Mouse (Mus musculus) kidney, postnatal 36 days (tissue): ENCODE data around the gene Gbx1.

Experiments
- DNase-seq, 2 experiments: peaks; one replicate each; pipeline ENCODE4 v3.0.0; 2021 to 2022; ENCODE audit warnings: mixed read lengths in 2 of 2

Gbx1 gene

DNA sequence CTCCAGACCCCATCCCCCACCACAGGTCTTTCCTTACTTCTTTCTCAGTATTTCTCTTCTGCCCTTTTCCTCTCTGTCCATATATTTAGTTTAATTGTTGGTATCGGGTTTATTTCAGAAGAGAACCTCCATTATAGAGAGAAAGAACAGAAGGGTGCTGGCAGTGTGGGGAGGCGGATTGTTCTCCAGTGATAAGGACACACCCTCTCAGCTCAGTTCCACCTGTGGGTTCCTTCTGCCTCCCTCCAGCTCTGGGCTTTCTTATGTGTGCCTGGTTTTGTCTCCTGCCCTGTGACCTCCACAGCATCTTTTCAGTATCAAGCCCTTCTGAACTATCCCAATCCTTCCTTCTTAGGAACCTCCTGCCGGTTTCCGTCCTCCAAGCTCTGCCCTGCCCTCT is 2.5 kb downstream of the Gbx1 start:
- DNase-seq, result no peak

DNA sequence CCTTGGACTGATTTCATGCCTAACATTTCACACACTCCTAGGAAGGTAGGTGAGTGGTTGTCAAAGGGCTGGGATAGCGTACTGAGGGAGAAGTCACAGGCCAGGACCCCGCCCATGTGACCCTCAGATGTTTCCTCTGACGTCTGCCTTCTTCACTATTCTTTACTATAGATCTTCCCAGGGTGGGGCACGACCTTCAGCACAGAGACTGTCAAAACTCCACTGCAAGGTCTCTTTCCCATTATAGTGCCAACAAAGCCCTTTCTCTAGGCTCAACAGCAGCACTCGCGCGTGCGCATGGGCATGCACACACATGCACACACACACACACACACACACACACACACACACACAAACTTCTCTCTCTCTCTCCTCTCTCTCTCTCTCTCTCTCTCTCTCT is 3.2 kb downstream of the Gbx1 start:
- DNase-seq, result no peak

DNA sequence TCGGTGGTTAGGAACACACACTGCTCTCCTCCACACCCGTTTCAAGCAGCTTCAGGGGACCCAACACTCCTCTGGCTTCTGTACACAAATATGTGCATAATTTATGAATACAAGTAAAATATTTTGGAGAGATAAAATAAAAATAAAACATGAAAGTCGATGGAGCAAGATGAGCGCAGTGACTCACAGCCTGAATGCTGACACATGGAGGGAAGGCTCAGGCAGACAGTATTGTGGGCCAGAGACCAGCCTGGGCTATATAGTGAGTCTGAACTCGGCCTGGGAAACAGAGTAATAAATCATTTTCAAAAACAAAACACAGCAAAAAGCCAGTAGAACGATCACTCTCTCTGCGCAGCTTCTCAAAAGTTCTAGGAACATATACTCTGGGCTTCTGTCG is 5.6 kb downstream of the Gbx1 start:
- no peak for DNase-seq

DNA sequence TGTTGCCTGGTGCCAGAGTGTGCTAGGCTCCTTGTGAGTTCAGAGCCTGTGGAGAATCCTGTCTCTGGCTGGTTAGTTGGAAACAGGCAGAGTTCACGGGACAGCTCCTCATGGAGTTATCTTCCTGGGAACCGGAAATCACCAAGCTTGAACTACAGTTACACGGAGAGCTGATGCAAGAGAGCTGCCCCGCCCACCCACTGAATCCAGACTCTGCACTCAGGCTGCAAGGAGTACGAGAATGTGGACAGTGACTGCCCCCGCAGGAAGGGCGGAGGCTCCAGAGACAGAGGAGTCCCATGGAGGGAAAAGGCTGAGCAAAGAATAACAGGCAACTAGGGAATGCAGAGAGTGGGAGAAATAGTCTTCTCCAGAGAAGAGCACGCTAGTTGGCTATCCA is 14.7 kb downstream of the Gbx1 start:
- peak; percentile 54 to 57 for DNase-seq

DNA sequence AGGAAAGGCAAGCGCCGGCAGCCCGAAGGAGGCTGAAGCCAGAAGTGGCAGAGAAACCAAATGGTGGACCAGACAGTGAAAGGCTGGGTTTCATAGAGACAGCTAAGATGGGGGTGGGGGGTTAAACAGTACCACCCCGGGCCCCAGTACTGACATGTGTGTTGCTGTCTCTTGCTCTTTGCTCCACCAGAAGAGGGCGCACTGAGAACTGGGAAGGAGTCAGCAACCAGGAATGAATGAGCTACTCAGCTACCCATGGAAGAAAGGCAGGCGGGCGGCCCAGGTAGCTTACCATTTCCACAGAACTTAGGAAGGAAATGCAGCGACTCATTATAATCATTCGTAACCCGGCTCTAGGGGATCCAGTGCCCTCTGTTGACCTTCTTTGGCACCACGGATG is 16.4 kb downstream of the Gbx1 start:
- peak; percentile 36 to 82 for DNase-seq

DNA sequence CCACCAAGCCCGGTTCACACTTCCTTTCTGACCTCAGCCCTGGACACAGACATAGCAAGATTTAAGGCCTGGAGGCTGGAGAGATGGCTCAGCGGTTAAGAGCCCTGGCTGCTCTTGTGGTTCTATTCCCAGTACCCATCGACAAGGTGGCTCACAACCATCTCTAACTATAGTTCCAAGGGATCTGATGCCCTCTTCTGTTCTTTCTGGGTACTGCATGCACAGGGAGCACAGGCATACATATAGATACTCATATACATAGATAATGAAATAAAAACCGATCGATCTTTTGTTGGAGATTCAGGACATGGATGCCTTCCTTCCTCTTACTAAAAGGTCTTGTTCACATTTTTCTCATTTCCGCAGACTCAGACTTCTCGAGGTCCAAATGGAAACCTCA is 18.6 kb downstream of the Gbx1 start:
- DNase-seq, result no peak

DNA sequence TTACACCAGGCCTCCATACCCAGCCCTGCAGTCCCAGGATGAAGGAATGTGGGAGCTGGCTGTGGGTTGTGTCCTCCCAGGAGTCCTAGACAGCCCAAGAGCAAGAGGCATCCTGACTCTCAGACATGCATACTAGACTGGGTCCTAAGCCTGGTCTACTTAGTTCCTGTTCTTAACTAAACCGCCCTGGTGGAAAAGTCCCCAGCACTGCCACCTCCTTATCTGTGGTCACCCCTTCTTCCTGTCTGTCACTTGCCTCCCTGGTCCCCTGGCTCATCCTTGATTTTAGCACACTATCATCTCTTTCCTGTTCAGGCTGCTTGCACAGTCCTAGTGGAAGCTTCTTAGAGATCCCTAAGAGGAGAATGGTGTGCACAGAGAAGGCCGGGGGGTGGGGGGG is 21.5 kb downstream of the Gbx1 start:
- DNase-seq, result no peak

DNA sequence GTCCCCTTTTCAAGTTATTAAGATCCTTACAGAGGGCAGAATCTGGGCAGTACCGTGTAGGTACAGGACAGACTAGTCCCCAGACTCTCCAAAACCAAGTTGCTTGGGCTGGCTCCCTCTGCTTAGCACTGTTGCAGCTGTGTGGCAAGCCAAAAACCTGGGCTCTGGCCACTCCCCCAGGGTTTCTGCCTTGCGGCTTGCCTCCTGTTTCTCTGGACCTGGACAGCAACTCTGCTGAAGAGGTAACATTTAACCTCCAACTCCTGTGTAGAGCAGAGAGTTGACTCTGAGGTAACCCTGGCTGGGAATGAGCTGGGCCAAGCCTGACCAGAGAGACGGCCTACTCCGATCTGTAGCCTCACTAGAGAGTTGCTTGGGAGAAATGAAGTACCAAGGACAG is 24.2 kb downstream of the Gbx1 start:
- peak; percentile 55 to 67 for DNase-seq

DNA sequence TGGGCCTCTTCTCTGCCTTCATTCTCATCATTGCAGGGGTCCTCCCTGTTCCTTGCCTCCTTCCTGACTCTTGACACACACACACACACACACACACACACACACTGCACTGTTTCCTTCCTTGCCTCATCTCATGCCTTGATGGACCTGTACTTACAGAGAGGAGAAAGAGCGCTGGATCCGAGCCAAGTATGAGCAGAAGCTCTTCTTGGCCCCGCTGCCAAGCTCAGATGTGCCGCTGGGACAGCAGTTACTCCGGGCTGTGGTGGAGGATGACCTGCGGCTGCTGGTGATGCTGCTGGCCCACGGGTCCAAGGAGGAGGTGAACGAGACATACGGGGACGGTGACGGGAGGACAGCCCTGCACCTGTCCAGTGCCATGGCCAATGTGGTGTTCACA is 26.2 kb downstream of the Gbx1 start:
- peak in 1 of 2 experiments; percentile 48 for DNase-seq

DNA sequence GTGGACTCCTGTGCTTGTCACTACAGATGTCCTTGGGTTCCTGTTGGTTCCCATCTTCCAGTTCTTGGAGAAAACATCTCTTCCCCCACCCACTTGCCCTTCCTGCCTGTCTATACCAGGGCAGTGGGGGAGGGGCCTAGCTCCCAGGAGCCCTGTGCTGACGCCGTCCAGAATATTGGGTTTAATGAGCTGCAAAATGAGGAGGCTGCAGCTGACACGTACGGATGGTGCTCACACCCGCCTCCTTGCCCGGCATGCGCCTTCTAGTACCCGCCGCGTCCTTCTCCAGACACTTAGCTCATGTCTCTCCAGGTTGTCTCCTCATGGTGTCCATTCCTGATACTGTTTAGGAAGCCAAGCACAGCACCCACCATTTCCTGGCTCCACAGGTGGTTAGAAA is 27.9 kb downstream of the Gbx1 start:
- DNase-seq, result no peak

DNA sequence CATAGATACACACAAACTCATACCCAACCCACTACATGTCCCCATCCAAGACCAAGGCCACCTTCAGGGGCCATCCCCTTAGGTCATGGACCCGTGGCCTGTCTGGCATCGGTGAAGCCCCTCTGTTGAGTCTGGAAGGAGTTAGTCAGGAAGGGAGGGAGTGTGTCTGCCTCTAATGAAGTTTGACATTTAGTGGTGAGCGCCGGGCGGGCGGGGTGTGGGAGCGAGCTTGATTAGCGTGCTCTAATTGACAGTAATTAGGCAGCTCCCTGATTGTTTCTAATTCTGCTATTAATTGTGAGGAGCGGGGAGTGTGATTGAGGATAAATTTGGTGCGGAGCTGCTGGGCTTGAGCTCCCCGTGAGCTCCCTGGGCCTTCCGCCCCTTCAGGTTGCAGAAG is 29.5 kb downstream of the Gbx1 start:
- no peak for DNase-seq

DNA sequence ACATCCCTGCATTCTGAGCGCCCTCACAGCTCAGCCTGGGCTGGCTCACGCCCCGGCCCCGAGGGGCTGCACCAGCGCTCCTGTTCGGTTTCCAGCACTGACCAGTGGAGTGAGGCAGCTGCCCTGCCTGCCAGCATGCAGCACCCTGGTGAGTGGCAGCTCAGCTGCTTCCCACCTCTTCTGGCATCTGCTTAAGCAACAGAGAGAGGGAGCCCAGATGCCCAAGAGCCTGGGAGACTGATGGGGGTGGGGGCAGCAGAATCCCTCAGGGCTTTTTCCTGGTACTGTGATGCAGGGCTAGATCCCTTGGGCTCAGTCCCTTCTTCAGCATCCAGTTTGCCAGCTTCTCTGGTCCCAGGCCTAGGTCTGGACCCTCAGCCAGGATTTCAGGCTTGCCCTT is 30.2 kb downstream of the Gbx1 start:
- DNase-seq, result no peak

DNA sequence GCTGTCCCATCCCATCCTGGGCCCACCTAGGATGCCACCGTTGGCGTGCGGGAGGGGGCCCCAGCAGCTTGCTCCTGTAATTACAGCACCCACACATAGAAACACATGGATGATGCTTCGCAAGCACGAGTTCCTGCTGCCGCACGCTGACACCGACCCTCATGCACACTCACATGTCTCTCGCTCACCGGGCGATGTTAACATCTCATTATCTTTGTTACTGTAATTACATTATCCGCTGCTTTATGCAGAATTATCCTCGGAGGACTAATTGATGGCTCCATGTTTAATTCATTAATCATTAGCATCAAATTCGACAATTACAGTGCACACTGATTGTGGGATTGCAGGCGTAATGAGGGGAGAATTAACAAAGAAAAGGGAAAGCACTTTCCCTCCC is 32.0 kb downstream of the Gbx1 start:
- no peak for DNase-seq

DNA sequence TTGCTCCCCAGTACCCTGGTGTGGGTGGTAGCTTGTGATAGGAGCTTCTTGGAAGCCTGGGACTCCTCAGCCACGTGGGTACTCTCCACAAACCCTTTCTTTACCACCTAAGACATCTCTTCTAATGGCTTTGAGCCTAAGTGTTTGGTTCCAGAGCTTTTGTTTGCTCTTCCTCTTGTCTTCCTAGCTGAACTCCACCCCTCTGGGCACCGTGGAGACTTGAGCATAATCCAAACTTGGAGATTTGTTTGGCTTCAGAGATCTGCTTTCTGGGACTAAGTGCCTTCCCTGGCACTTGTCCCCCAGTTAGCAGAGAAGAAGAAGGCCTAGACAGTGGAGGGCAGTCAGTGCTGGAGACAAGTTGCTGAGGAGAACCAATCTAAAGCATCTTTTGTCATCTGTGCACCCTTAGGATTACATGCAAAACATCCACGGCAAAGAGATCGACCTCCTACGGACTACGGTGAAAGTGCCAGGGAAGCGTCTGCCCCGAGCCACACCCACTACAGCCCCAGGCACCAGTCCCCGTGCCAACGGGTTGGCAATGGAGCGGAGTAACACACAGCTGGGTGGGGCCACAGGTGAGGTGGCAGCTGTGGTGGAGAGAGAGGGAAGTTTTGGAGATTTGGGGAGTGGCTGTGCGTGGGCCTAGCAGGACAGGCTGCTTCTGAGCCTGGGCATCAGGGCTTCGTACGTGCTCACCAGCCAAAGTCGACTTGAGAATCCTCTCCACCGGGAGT is 34.3 kb downstream of the Gbx1 start:
- DNase-seq, result no peak

DNA sequence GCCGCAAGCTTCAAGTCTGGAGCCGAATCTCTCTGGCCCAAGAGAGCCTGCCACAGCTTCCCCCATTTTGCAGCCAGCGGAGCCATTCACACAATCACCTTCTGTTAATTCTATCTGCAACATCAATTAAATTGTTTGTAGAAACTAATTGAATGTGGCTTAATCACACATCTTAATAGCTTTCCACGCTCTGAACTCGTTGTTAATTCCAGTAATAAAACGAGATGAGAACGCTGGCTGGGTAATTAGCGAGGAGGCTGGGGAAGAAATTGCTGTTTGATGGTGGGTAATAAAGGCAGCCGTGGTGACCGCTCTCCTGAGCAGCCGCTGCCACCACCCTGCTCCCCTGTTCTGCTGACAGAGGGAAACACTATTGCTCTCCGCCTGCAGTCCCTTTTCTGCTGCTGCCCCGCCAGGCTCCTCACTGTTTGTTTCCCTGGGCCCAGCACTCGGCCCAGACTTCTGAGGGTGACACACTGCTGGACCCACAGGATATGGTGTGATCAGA is 36.5 kb downstream of the Gbx1 start:
- DNase-seq, result no peak

DNA sequence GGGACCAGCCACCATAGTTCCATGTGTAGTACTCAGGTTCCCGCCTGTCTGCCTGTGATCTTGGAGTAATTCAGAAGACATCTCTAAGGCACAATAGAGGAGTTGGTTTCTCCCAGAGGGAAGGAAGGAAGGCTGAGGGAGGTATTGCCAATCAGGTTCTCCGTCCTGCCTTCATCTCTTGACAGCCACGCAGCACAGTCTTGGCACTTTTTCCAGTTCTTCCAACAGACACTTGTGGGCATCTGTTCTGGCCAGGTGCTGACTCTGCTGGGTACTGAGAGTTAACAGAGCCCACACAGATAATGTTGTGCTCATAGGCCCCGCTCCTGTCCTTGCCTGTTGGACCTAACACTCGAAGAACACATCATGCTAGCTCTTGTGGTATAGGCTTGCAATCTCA is 40.3 kb downstream of the Gbx1 start:
- no peak for DNase-seq

DNA sequence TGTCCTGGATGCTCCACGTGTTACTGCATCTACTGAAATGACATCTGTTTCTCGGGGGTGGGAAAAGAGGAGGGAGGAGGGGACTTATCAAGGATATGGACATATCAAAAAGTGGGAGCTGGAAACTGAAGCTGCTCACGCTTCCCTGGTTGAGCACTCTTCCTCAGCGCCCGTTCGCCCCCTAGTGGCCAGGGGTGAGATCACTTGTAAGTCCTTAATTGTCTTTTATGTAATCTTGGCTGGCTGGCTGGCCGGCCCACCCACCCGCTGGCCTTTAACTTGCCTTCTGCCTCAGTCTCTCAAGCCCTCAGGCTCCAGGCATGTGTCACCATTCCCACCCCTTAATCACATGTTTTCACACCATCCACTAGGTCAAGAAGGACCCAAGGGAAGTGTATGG is 40.9 kb downstream of the Gbx1 start:
- peak; percentile 90 to 95 for DNase-seq

DNA sequence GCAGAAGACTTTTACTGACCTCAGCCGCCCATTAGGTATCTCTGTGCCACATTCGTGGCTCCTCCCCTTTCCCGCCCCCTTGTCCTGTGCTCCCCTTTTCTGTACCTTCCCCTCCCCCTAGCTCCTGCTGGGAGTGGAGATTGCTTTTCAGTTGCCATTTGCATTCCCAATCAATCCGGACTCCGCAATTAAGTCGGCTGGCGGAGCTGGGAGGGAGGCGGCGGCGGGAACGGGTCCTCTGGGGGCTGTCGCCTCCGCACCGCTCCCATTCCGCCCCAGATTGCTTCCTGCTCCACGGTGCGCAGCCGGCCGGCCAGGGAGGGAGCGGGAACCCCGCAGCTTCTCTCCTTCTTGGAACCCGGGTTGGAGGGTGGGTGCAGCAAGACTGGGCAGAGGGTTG is 42.0 kb downstream of the Gbx1 start:
- DNase-seq, result peak; percentile 48 to 57

DNA sequence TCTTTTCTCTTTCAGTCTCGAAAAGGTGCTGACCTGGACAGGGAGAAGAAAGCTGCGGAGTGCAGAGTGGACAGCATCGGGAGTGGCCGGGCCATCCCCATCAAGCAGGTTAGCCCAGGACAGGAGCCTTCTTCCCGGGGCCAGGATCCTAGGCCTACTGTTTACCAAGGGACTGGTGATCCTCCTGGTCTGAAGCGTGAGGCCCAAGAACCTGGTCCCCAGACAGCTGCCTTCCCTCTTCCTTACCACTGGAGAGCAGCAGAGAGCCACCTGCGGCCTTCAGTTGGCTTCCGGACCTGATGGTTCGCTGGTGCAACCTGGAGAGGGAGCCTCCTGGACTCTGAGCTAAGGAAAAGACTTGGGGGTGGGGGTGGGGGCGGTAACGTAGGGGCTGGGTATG is 43.7 kb downstream of the Gbx1 start:
- peak; percentile 80 to 87 for DNase-seq

DNA sequence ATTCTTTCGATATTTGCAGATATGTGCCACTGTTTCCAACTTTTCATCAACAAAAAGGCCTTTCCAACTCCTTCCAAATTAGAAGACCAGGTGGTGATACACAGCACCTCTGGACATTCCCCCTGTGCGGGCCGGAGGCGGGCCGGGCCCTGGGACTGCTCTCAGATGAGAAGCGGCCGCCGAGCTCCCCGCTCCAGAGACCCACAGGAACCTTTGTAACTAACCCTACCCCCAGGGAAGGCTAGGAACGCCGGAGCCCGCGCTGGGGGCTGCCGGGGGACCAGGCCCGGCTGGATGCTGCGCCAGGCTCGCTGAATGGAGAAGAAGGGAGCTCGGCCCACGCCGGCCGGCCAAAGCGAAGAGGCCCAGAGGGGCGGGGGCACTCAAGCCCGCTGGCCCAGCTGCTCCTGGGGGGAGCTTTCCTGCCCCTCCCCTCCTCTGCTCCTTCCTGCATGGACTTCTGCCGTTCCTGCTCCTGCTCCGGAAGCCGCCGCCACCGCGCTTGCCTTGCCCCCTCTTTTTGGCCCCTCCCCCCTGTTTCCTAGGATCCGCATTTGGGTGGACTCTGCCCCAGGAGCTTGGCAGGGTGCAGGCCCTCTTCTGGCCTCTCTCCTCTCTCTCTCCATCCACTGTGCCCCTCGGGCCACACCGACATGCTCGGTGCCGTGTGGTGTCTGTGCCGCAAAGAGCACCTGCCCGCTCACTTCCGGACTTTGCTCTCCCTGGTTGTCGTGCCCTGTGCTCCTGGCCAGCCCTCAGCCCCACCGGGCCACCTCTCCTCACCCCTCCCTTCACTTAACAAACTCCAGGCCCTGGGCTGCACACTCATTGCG is 44.5 kb downstream of the Gbx1 start:
- DNase-seq, result peak; percentile 86 to 87

DNA sequence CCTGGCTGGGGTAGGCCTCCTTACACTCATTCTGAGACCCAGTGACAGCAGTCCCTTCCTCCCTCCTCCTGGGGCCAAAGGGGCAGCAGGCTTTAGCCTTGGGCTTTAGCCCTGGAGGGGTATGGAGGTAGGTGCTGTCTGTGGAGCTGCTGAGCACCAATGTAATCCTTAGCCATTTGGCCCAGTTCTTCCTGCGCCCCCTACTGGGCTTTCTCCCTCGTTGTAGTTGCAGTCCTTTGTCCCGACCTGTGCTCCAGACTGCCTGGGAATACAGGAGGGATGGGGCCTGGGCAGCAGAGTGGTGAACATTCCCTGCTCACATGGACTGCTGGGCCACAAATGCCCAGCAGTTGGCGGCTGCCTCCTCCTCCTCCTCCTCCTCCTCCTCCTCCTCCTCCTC is 45.4 kb downstream of the Gbx1 start:
- DNase-seq, result peak; percentile 87 to 92

DNA sequence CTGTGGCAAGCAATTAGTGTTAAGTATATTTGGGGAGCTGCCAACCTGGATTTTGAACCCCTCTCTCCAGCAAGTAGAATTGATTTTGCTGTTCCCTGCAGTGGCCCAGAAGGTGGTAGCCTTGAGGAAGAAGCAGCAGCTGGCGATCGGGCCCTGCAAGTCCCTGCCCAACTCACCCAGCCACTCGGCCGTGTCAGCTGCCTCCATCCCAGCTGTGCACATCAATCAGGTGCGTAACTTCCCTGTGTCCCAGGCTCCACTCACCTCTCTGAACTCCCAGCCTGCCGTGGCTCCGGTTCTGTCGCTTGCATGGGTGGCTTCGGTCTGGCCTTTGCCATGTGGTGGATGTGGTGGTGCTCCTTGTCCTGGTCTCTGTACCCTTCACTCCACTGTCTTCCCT is 49.1 kb downstream of the Gbx1 start:
- DNase-seq, result no peak

DNA sequence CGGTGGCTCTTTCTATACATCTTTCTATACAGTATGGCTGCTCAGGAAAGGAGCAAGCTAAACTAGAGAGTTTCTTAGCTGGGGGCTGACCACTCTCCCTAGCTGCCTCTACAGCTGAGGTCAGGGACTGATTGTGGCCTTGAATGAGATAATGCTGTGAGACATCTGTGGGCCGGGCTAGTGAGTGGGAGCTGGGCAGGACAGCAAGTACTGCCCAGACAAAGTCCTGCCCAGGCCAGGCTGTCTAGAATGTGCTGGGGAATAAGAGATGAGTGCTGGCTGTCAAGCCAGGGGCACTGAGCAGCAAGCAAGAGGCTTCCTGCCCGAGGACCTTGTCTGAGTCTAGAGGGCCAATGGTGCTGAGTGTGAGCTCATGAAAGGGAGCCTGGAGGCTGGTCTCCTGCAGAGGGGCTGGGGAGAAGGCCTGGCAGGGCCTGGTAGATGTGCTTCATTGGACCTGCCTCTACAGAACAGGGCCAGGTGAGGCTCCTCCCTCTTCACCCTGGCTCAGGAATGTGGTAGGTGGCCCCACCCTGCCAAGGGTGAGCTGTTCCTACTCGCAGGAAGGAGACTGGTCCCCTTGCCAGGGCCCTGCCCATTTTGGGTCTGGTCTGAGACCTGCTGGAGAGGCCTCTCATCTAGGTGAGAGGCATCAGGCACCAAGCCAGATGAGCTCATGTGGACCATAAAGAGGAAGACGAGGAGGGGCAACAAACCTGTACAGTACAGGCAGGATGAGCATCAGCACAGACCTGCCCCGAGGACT is 51.3 kb downstream of the Gbx1 start:
- DNase-seq, result peak; percentile 65 to 67
